Mouse (Mus musculus) liver, adult 2 months (tissue): ENCODE data around the gene Prkch. TPM values are rescaled to one million over a fixed set of nuclear protein-coding genes. Genes with fewer than 3 reads are reported as not detected.

Experiments
- DNase-seq: peaks from one replicate; pipeline ENCODE4 v3.0.0-alpha.2; 2011; ENCODE audit warnings: low read depth, low spot score; ENCODE audit errors: extremely low read depth
- H3K27ac ChIP-seq: fragments of 200-500 bp; replicated peaks from 2 replicates; pipeline ENCODE4 v1.5.1; 2012; ENCODE audit warnings: low read depth, mild to moderate bottlenecking, control low read depth, inconsistent platforms, low read length; ENCODE audit not compliant: insufficient read depth
- H3K27me3 ChIP-seq: fragments of 200-500 bp; 2 replicates; pipeline ENCODE4 v1.6.1; 2012; ENCODE audit warnings: mild to moderate bottlenecking, moderate library complexity, low read length, inconsistent platforms; ENCODE audit not compliant: control insufficient read depth, insufficient read depth
- H3K36me3 ChIP-seq: fragments of 200-500 bp; 2 replicates; pipeline ENCODE4 v1.6.1; 2012; ENCODE audit warnings: low read length, inconsistent platforms; ENCODE audit not compliant: control insufficient read depth, insufficient read depth
- H3K4me1 ChIP-seq: fragments of 200-500 bp; 2 replicates; pipeline ENCODE4 v1.6.1; 2011; ENCODE audit warnings: low read length; ENCODE audit not compliant: control insufficient read depth, insufficient read depth
- H3K4me3 ChIP-seq: fragments of 200-500 bp; 2 replicates; pipeline ENCODE4 v1.5.1; 2011; ENCODE audit warnings: low read depth, mild to moderate bottlenecking, control low read depth, low read length, moderate library complexity; ENCODE audit not compliant: insufficient read depth
- H3K79me2 ChIP-seq: fragments of 200-500 bp; 2 replicates; pipeline ENCODE4 v1.6.1; 2012; ENCODE audit warnings: inconsistent platforms, mild to moderate bottlenecking, low read length, moderate library complexity; ENCODE audit not compliant: control insufficient read depth, insufficient read depth
- H3K9ac ChIP-seq: fragments of 200-500 bp; 2 replicates; pipeline ENCODE4 v1.6.1; 2012; ENCODE audit warnings: low read depth, mild to moderate bottlenecking, control low read depth, inconsistent platforms, low read length
- CTCF ChIP-seq: fragments of 200-500 bp; IDR thresholded peaks from 2 replicates; pipeline ENCODE4 v1.5.1; 2011; ENCODE audit warnings: low read depth, low read length, control low read depth
- POLR2A ChIP-seq: fragments of 200-500 bp; IDR thresholded peaks from 2 replicates; pipeline ENCODE4 v1.6.1; 2011; ENCODE audit warnings: low read length, control low read depth; ENCODE audit not compliant: insufficient read depth; ENCODE audit errors: extremely low read depth
- WGBS: fragments of 180-500 bp; shearing (Covaris S2); methylation state at CpG from one replicate; pipeline ENCODE4 v1.1.7; 2018; 5-methylcytosine and 5-hydroxymethylcytosine counted together
- polyA plus RNA-seq: library from polyadenylated mRNA; depleted of rRNA; stranded (reverse); fragments of >200 nt; gene quantifications from 2 replicates; pipeline ENCODE4 v1.2.3, GENCODE M21; 2012
- total RNA-seq: library from RNA; depleted of rRNA; stranded (reverse); fragments of >200 nt; gene quantifications from 2 replicates; pipeline ENCODE4 v1.2.3, GENCODE M21; 2014

The Prkch gene
- total and polyA plus RNA-seq, 2 experiments, result 1.5 to 5.3 TPM

DNA sequence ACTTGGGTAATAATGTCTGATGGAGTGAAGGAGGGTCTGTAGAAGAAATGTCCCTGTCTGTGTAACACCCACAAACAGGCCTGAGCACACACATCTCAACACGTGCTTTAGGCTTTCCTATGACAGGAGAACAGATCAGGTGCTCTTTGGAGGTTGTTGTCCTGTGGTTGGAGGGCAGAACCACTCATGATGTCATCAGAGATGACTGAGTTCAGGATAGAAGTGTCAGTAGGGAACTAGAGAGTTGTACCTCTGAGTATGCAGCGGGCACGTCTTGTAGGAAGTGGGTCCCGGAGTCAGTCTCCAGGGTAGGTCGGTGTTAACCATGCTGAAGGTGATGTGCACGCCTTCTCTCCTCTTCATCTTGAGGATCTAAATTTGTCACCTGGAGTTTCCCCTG, 19.1 kb downstream of the Prkch start:
- H3K27ac ChIP-seq, result no peak overlapping the region
- WGBS, result 79% methylated on average over 6 of the region's 6 CpGs
- DNase-seq, result no peak
- TF ChIP-seq POLR2A, result no peak
- no peak for TF ChIP-seq CTCF
- H3K9ac ChIP-seq, result no peak overlapping the region
- H3K4me1 ChIP-seq, result peaks cover 5% of the 10 kb centered on the region
- H3K4me3 ChIP-seq, result no peak overlapping the region
- H3K36me3 ChIP-seq, result no peaks in the 10 kb centered on the region
- no peaks in the 10 kb centered on the region for H3K27me3 ChIP-seq
- no peaks in the 10 kb centered on the region for H3K79me2 ChIP-seq

DNA sequence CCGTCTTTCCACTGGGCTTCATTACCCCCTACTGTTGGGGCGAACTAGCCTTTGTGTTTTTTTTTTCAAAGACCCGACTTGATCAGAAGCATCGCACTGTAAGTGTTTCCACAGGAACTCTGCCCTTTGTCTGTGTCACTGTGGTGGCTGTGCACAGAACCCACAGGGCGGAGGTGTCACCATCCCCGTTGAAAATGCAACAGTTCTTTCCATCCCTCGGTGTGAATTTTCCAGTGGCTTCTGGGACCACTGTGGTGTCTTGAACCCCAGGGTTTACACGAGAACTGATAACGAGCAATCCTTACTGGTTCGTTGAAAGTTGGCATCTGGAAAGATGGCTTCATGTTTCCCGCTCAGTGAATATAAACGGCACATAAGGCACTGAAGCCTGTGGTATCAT, 20.2 kb downstream of the Prkch start:
- TF ChIP-seq POLR2A (no peak), CTCF (no peak)
- WGBS, result 56% methylated on average over 12 of the region's 12 CpGs
- Histone ChIP-seq H3K27me3 (no peaks in the 10 kb centered on the region), H3K4me3 (no peak overlapping the region), H3K36me3 (no peaks in the 10 kb centered on the region), H3K4me1 (peaks cover 5% of the 10 kb centered on the region), H3K79me2 (no peaks in the 10 kb centered on the region), H3K9ac (no peak overlapping the region), H3K27ac (no peak overlapping the region)
- DNase-seq, result no peak

DNA sequence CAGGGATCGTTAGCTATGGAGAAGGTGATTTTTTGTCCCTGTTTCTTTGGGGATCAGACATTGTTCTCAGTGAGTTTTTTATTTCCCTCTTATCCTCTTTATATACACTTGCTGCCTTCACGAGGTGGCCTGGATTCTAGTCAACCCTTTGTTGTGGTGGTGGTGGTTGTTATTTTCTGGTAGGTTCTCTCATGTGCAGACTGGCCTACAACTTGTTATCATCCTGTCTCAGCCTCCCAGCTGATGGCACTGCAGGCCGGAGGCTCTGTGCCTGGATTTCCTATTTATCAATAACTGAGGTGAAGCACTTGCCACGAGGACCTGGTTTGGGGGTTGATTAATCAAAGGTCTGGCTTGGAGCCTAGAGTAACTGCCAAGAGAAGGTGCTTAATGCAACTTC, 20.6 kb downstream of the Prkch start:
- H3K27ac ChIP-seq, result no peak overlapping the region
- H3K9ac ChIP-seq, result no peak overlapping the region
- H3K4me3 ChIP-seq, result no peak overlapping the region
- DNase-seq, result no peak
- peaks cover 5% of the 10 kb centered on the region for H3K4me1 ChIP-seq
- 45% methylated on average over 4 of the region's 4 CpGs for WGBS
- no peaks in the 10 kb centered on the region for H3K36me3 ChIP-seq
- H3K79me2 ChIP-seq, result no peaks in the 10 kb centered on the region
- H3K27me3 ChIP-seq, result no peaks in the 10 kb centered on the region
- no peak for TF ChIP-seq POLR2A
- TF ChIP-seq CTCF, result no peak

DNA sequence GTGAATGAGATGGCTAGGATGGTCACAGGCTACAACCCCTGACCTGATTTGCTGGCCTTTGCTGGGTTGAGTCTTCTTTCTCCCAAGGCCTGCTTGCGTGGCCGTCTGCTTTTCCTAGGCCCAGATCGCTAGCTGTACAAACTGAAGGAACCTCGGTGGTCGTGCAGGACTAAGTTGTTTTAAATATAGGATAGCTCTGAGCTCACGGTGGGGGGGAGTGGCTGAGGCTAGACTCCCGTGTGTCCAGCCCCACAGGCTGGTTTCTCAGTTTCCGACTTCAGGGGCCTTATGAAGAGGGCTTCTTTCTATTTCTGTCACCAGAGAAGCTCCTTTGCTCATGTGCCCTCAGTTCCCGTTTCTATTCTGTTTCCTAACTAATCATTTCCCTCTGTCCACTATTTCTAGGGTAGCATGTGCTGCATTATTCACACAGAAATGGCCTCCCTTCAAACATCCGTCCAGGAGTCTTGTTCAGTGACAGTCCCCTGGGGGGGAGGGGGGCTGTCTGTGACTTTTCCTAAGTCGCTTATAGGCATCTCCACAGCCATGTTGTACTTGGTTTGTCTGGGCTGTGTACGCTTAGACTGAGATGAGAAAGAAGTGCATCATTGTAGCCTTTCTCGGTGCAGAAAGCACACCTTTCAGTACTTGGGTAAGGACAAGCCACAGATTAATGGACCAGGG, 22.9 kb downstream of the Prkch start:
- DNase-seq, result peak; percentile 27
- Histone ChIP-seq H3K27ac (no peak overlapping the region), H3K9ac (no peak overlapping the region), H3K4me1 (peaks cover 7% of the 10 kb centered on the region), H3K27me3 (no peaks in the 10 kb centered on the region), H3K36me3 (no peaks in the 10 kb centered on the region), H3K79me2 (no peaks in the 10 kb centered on the region), H3K4me3 (no peak overlapping the region)
- TF ChIP-seq CTCF (no peak), POLR2A (no peak)
- WGBS, result 72% methylated on average over 13 of the region's 13 CpGs

DNA sequence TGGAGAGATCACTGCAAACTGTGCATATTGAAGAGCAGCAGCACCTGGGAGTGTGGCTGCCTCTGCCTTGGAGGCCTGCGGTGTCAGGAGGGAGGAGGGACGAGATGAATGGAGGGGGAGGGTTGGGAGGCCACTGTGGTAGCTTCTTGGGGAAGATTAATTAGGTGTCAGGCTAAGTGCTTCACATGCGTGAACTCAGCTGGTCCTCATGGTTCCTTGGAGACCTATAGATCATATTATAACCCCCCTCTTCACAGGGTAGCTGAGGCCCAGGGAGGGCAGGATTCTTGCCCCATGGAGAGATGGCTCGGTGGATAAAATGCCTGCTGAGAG, 23.4 kb downstream of the Prkch start:
- 47% methylated on average over 4 of the region's 4 CpGs for WGBS

DNA sequence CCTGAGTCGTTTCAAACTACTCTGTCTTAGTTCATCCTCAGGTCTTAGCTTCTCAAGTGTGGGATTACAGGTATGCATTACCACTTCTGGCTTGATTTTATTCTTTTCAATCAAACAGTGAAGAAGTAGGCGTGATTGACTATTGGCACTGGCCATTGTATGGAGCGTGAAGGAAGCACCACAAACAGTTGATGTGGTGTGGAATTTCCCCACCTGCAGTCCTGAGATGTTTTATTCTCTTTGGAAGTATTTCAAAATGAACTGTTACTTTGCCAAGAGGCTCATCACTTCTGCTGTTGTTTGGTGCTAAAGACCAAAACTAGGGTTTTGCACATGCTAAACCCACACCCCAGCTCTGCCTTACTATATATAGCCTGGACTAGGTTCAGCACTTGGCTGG, 24.7 kb downstream of the Prkch start:
- no peak overlapping the region for H3K9ac ChIP-seq
- DNase-seq, result no peak
- no peaks in the 10 kb centered on the region for H3K36me3 ChIP-seq
- H3K27ac ChIP-seq, result no peak overlapping the region
- peaks cover 5% of the 10 kb centered on the region for H3K4me1 ChIP-seq
- no peaks in the 10 kb centered on the region for H3K27me3 ChIP-seq
- WGBS, result 79% methylated on average over 3 of the region's 3 CpGs
- H3K4me3 ChIP-seq, result no peak overlapping the region
- H3K79me2 ChIP-seq, result no peaks in the 10 kb centered on the region
- no peak for TF ChIP-seq CTCF
- no peak for TF ChIP-seq POLR2A

More for the DNA sequence above, 23.4 kb downstream of the Prkch start:
- no peaks in the 10 kb centered on the region for H3K27me3 ChIP-seq
- TF ChIP-seq CTCF (no peak), POLR2A (no peak)
- no peak overlapping the region for H3K9ac ChIP-seq
- peaks cover 7% of the 10 kb centered on the region for H3K4me1 ChIP-seq
- no peak overlapping the region for H3K27ac ChIP-seq
- H3K36me3 ChIP-seq, result no peaks in the 10 kb centered on the region
- H3K79me2 ChIP-seq, result no peaks in the 10 kb centered on the region
- no peak for DNase-seq
- H3K4me3 ChIP-seq, result no peak overlapping the region
